Mouse (Mus musculus): ENCODE measurements around the gene Cdr2.

- TF ChIP-seq EP300 (IDR thresholded peaks at IDR 0.05) = no peak
- no peak for TF ChIP-seq CTCF (IDR thresholded peaks at IDR 0.05)
Measured at GRCm38 (mm10) chr7:120961893-120962292, 20.2 kb downstream of the Cdr2 start.

Data from lung, postnatal 0 days (tissue).